Mouse (Mus musculus) limb, embryonic 13.5 days (tissue): ENCODE data around the gene Mgst3. TPM values are rescaled to one million over a fixed set of nuclear protein-coding genes. Genes with fewer than 3 reads are reported as not detected.

Experiments
- ATAC-seq: fragments of 200-750 bp; cut with Nextera tagmentation; 2 replicates; pipeline ENCODE4 v1.8.0; 2017; ENCODE audit warnings: low read depth, moderate number of reproducible peaks, moderate TSS enrichment; ENCODE audit not compliant: low FRiP score
- H3K27ac ChIP-seq: fragments of 300-500 bp; sonication (generic); 2 replicates; pipeline ENCODE4 v1.5.1; 2015; ENCODE audit warnings: inconsistent platforms, mild to moderate bottlenecking, moderate library complexity
- H3K27me3 ChIP-seq: fragments of 300-500 bp; sonication (generic); 2 replicates; pipeline ENCODE4 v1.6.1; 2015; ENCODE audit warnings: mild to moderate bottlenecking, inconsistent platforms
- H3K36me3 ChIP-seq: fragments of 300-500 bp; sonication (generic); 2 replicates; pipeline ENCODE4 v1.6.1; 2015; ENCODE audit warnings: inconsistent platforms, mild to moderate bottlenecking, moderate library complexity
- H3K4me1 ChIP-seq: fragments of 300-500 bp; sonication (generic); 2 replicates; pipeline ENCODE4 v1.6.1; 2015; ENCODE audit warnings: inconsistent platforms
- H3K4me2 ChIP-seq: fragments of 300-500 bp; sonication (generic); replicated peaks from 2 replicates; pipeline ENCODE4 v1.6.1; 2015; ENCODE audit warnings: inconsistent platforms, mild to moderate bottlenecking, moderate library complexity
- H3K4me3 ChIP-seq: fragments of 300-500 bp; sonication (generic); 2 replicates; pipeline ENCODE4 v1.5.1; 2015; ENCODE audit warnings: moderate library complexity, mild to moderate bottlenecking, inconsistent platforms
- H3K9ac ChIP-seq: fragments of 300-500 bp; sonication (generic); 2 replicates; pipeline ENCODE4 v1.6.1; 2015; ENCODE audit warnings: mild to moderate bottlenecking, inconsistent platforms
- H3K9me3 ChIP-seq: fragments of 300-500 bp; sonication (generic); 2 replicates; pipeline ENCODE4 v1.6.1; 2016; ENCODE audit warnings: inconsistent platforms
- WGBS: fragments of 180-500 bp; shearing (Covaris S2); methylation state at CpG from one replicate; pipeline ENCODE4 v1.1.7; 2015; 5-methylcytosine and 5-hydroxymethylcytosine counted together
- polyA plus RNA-seq: library from polyadenylated mRNA; unstranded; fragments of >200 nt; fragmentation: Nextera tagmentation; extraction: Ambion mirVana; gene quantifications from 2 replicates; pipeline ENCODE4 v1.2.1, GENCODE M21; 2015

The Mgst3 gene
- polyA plus RNA-seq, 1 experiment from 2014 or later = 33.1 TPM

GRCm38 (mm10) chr1:167386466-167386865 is 7.2 kb downstream of the Mgst3 start:
- Histone ChIP-seq H3K27ac (no peak overlapping the region), H3K4me2 (no peak overlapping the region), H3K27me3 (peaks cover 10% of the 10 kb centered on the region; the same call in 1 of the 2 replicates), H3K36me3 (no peaks in the 10 kb centered on the region), H3K9me3 (no peaks in the 10 kb centered on the region), H3K4me3 (no peak overlapping the region), H3K9ac (no peak overlapping the region), H3K4me1 (no peaks in the 10 kb centered on the region)
- no peak for ATAC-seq
- WGBS = 47% methylated on average over 1 of the region's 2 CpGs

GRCm38 (mm10) chr1:167385636-167386035 is 8.0 kb downstream of the Mgst3 start:
- H3K4me3 ChIP-seq = no peak overlapping the region
- H3K9me3 ChIP-seq = no peaks in the 10 kb centered on the region
- no peak for ATAC-seq
- no peak overlapping the region for H3K9ac ChIP-seq
- H3K4me1 ChIP-seq = no peaks in the 10 kb centered on the region
- no peak overlapping the region for H3K4me2 ChIP-seq
- WGBS = 65% methylated on average over 5 of the region's 5 CpGs
- peaks cover 5% of the 10 kb centered on the region; the same call in 1 of the 2 replicates for H3K27me3 ChIP-seq
- H3K27ac ChIP-seq = no peak overlapping the region
- no peaks in the 10 kb centered on the region for H3K36me3 ChIP-seq

- Histone ChIP-seq H3K9ac (no peak overlapping the region), H3K4me1 (no peaks in the 10 kb centered on the region), H3K4me3 (no peak overlapping the region), H3K9me3 (no peaks in the 10 kb centered on the region), H3K36me3 (no peaks in the 10 kb centered on the region), H3K4me2 (no peak overlapping the region), H3K27me3 (peaks cover 5% of the 10 kb centered on the region; the same call in 1 of the 2 replicates), H3K27ac (no peak overlapping the region)
- WGBS = 87% methylated on average over 2 of the region's 2 CpGs
- ATAC-seq = no peak
Observed at GRCm38 (mm10) chr1:167385211-167385610, 8.4 kb downstream of the Mgst3 start.

DNA sequence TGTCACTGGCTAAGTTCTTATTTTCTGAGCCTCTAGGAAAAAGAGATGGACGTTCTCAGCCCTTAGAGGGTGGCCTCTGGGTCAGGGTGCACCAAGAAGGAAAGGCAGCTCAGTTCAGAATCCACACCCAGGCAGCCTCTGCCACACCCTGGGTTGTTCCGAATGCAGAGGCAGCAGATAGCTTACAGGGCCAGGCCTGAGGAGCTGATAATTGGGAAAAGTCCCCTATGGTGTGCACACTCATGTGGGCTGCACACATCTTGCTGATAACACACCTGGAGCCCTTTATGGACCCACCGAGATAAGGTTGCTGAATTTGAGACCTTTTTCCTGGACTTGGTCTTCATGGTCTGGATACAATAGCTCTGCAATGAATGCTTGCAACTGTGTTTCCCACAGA is 9.5 kb downstream of the Mgst3 start:
- Histone ChIP-seq H3K4me1 (no peaks in the 10 kb centered on the region), H3K4me2 (no peak overlapping the region), H3K9ac (no peak overlapping the region), H3K9me3 (no peaks in the 10 kb centered on the region), H3K4me3 (no peak overlapping the region), H3K36me3 (no peaks in the 10 kb centered on the region), H3K27ac (no peak overlapping the region), H3K27me3 (peaks cover 5% of the 10 kb centered on the region; the same call in 1 of the 2 replicates)
- no peak for ATAC-seq
- WGBS = 62% methylated on average over 3 of the region's 3 CpGs

- Histone ChIP-seq H3K4me2 (no peak overlapping the region), H3K9me3 (no peaks in the 10 kb centered on the region), H3K27me3 (peaks cover under 1% of the 10 kb centered on the region; the same call in 1 of the 2 replicates), H3K9ac (no peak overlapping the region), H3K4me1 (no peaks in the 10 kb centered on the region), H3K36me3 (no peaks in the 10 kb centered on the region), H3K27ac (no peak overlapping the region), H3K4me3 (no peak overlapping the region)
- no peak for ATAC-seq
- 86% methylated on average over 5 of the region's 5 CpGs for WGBS
Observed at GRCm38 (mm10) chr1:167383178-167383577, 10.5 kb downstream of the Mgst3 start.

DNA sequence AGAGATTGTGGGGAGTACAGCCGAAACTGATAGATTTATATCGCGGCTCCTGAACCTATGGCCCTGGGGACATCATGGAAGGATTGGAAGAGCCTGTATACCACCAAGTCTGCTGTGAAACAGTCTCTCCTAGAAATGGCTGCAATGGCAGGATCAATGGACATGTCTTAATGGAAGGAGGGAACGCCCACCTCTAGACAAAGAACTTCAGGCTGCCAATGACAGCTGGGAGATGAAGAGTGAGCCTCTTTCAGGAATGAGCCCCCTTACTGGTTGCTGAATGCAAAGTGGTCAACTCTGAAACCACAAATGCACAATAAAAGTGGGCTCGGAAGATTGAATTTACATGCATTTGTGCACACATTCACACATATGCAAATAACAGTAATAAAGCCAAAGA is 10.9 kb downstream of the Mgst3 start:
- H3K9ac ChIP-seq = no peak overlapping the region
- no peaks in the 10 kb centered on the region for H3K36me3 ChIP-seq
- H3K4me3 ChIP-seq = no peak overlapping the region
- H3K4me2 ChIP-seq = no peak overlapping the region
- H3K27ac ChIP-seq = no peak overlapping the region
- WGBS = 95% methylated on average over 5 of the region's 5 CpGs
- H3K9me3 ChIP-seq = no peaks in the 10 kb centered on the region
- H3K4me1 ChIP-seq = peaks cover 2% of the 10 kb centered on the region; the same call in 1 of the 2 replicates
- ATAC-seq = no peak
- H3K27me3 ChIP-seq = no peaks in the 10 kb centered on the region

DNA sequence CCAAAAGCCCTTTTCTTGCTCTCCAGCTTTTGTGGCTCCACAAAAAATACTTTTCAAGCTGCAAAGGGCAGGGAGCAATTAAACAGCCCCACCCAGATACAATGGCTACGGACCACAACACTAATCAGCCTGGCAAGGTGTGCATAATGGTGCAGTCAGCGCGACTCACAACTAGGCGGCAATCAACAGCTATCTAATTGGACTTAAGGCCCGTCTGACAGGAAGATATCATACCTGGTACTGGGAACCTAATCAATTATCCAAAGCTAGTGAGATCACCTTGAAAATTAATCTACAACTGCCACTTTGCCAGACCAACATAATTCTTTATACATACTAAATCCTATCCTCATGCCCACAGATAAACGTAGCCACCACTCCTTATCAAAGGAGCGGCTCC is 11.3 kb downstream of the Mgst3 start:
- H3K27ac ChIP-seq = no peak overlapping the region
- no peaks in the 10 kb centered on the region for H3K9me3 ChIP-seq
- no peak overlapping the region for H3K4me3 ChIP-seq
- peaks cover 3% of the 10 kb centered on the region; the same call in 1 of the 2 replicates for H3K4me1 ChIP-seq
- WGBS = 81% methylated on average over 7 of the region's 7 CpGs
- H3K36me3 ChIP-seq = no peaks in the 10 kb centered on the region
- no peaks in the 10 kb centered on the region for H3K27me3 ChIP-seq
- no peak for ATAC-seq
- no peak overlapping the region for H3K9ac ChIP-seq
- H3K4me2 ChIP-seq = no peak overlapping the region

DNA sequence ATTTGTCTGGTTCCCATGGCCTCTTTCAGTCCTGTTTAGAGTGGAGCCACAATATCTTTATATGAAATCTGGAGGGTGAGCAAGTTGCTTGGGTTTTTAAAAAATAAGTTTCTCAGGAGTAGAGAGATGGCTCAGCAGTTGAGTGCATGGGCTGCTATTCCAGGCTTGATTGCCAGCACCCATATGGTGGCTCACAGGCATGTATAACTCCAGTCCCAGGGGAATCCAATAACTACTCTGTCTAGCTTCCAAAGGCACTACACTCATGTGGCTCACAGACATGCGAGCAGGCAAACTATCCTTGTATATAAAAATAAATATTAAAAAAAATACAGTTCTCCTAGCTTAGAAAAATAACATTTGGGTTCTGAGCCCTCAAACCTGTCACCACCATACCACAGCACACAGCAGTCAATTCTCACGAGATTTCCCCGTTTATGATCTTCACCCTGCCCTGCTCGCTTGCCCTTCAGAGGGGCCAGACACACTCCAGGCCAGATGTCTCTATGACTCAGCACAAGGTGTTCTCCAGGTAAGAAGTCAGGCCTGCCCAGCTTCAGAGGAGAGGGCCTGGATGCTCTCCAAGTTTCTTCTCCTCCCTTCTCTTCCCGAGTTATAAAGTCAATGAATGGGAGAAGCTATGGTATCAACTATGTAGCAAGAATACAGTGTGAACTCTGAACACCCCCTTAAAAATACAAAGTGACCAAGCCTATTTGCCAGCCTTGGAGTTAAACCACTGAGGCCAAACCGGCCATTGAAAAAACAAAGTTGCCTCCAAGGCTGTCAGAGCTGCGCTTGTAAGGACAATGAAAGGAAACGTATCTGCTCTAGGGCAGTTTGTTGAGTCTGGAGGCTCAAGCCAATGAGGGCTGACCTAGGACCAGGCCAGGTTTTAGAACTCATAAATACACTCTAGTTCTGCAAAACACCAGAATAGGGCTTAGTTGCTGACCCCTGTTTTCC is 12.3 kb downstream of the Mgst3 start:
- peaks cover 3% of the 10 kb centered on the region for H3K36me3 ChIP-seq
- H3K4me2 ChIP-seq = no peak overlapping the region
- H3K4me3 ChIP-seq = no peak overlapping the region
- 78% methylated on average over 8 of the region's 8 CpGs for WGBS
- H3K27ac ChIP-seq = no peak overlapping the region
- H3K9me3 ChIP-seq = no peaks in the 10 kb centered on the region
- no peaks in the 10 kb centered on the region for H3K27me3 ChIP-seq
- peaks cover 3% of the 10 kb centered on the region; the same call in 1 of the 2 replicates for H3K4me1 ChIP-seq
- no peak overlapping the region for H3K9ac ChIP-seq
- ATAC-seq = no peak

DNA sequence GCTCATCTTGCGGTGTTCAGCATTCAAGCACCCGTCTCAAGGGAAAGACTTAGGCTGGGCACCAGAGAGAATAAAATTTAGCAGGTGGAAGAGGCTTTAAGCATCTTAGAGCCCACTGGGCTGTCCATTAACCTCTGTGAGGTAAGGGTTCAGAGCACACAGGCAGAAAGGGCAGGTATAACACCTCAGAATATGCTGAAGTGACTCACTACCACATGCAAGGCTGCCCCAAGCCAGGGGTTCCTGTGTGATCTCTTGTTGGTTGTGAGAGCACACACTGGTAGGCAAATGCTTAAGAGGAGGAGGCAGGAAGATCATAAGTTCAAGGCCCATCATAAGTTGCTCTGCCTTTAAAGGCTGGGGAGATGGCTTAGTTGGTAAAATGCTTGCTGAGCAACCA is 13.4 kb downstream of the Mgst3 start:
- Histone ChIP-seq H3K4me1 (peaks cover 3% of the 10 kb centered on the region; the same call in 1 of the 2 replicates), H3K9me3 (no peaks in the 10 kb centered on the region), H3K4me2 (no peak overlapping the region), H3K27me3 (no peaks in the 10 kb centered on the region), H3K4me3 (no peak overlapping the region), H3K9ac (no peak overlapping the region), H3K36me3 (peaks cover 13% of the 10 kb centered on the region), H3K27ac (no peak overlapping the region)
- ATAC-seq = no peak
- WGBS = 90% methylated on average over 2 of the region's 2 CpGs

- H3K27ac ChIP-seq = no peak overlapping the region
- H3K9me3 ChIP-seq = no peaks in the 10 kb centered on the region
- peaks cover 3% of the 10 kb centered on the region; the same call in 1 of the 2 replicates for H3K4me1 ChIP-seq
- WGBS = 71% methylated on average over 5 of the region's 5 CpGs
- no peak overlapping the region for H3K9ac ChIP-seq
- H3K4me2 ChIP-seq = no peak overlapping the region
- no peaks in the 10 kb centered on the region for H3K27me3 ChIP-seq
- H3K36me3 ChIP-seq = peaks cover 13% of the 10 kb centered on the region
- no peak for ATAC-seq
- H3K4me3 ChIP-seq = no peak overlapping the region
Observed at GRCm38 (mm10) chr1:167379751-167380150, 13.9 kb downstream of the Mgst3 start.

DNA sequence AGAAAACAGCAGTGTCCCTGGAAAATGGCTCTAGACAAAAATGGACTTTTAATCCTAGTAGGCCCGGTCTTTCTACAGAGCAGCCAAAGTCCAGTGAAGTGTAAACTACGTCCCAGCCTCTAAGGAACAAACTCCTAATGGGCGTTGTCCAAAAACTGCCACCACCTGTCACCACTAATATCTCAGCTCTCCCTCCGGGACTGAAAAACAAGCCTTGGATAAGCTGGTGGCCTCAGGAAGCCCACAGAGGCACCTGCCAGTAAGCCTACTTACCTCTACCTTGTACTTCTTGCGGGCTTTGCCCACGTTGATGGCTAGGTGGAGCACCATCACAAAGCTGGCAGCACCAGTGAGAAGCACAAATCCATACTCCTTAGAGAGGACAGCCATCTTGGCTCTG is 15.6 kb downstream of the Mgst3 start:
- Histone ChIP-seq H3K27me3 (0 out of 2 replicates have a peak, but pooled peaks cover 3% of the 10 kb centered on the region), H3K4me3 (no peak overlapping the region), H3K4me2 (no peak overlapping the region), H3K27ac (no peak overlapping the region), H3K36me3 (peaks cover 13% of the 10 kb centered on the region), H3K4me1 (peaks cover 3% of the 10 kb centered on the region; the same call in 1 of the 2 replicates), H3K9ac (no peak overlapping the region), H3K9me3 (no peaks in the 10 kb centered on the region)
- 47% methylated on average over 6 of the region's 6 CpGs for WGBS
- ATAC-seq = no peak

DNA sequence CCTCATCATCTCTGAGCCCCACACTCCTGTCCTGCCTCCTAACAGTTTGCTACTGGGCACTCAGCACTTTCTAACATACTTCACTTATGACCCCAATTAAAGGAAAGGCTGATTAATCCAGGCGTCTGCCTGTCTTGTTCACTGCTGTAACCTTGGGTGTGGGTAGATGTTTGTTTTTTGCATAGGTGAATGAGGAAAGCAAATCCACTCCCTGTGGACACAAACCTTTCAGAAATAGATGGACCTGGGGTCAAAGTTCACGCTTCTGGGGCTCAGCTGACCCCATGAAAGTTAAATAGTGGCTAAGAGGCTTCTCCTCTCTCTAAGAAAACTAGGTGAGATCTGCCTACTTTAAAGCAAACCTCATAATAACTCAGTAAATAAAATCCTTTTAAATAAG is 18.7 kb downstream of the Mgst3 start:
- H3K27me3 ChIP-seq = 0 out of 2 replicates have a peak, but pooled peaks cover 3% of the 10 kb centered on the region
- H3K36me3 ChIP-seq = peaks cover 13% of the 10 kb centered on the region
- no peak overlapping the region for H3K4me2 ChIP-seq
- H3K9ac ChIP-seq = no peak overlapping the region
- no peak for ATAC-seq
- H3K9me3 ChIP-seq = no peaks in the 10 kb centered on the region
- no peak overlapping the region for H3K27ac ChIP-seq
- WGBS = 50% methylated on average over 2 of the region's 2 CpGs
- H3K4me1 ChIP-seq = peaks cover 3% of the 10 kb centered on the region; the same call in 1 of the 2 replicates
- no peak overlapping the region for H3K4me3 ChIP-seq
